Mouse (Mus musculus) telencephalon, adult 2 months (tissue): ENCODE measurements around the gene Emsy.
A peak's percentile ranks its signal among the peaks of the same experiment; 100 is the strongest.

Source experiments
- DNase-seq: peaks from one replicate; pipeline ENCODE4 v3.0.0-alpha.2; 2011; ENCODE audit warnings: low read depth, low spot score

The Emsy gene

GRCm38 (mm10) chr7:98577461-98577860 lies 79.1 kb downstream of the Emsy start:
- no peak for DNase-seq

- no peak for DNase-seq
Measured at GRCm38 (mm10) chr7:98575651-98576239, 80.8 kb downstream of the Emsy start.

- no peak for DNase-seq
Measured at GRCm38 (mm10) chr7:98574771-98575191, 81.8 kb downstream of the Emsy start.

GRCm38 (mm10) chr7:98574271-98574670 lies 82.3 kb downstream of the Emsy start:
- DNase-seq: no peak

- peak; percentile 34 for DNase-seq
Measured at GRCm38 (mm10) chr7:98573231-98573781, 83.3 kb downstream of the Emsy start.

- no peak for DNase-seq
Measured at GRCm38 (mm10) chr7:98572223-98572868, 84.2 kb downstream of the Emsy start.

GRCm38 (mm10) chr7:98570824-98571505 lies 85.6 kb downstream of the Emsy start:
- no peak for DNase-seq

GRCm38 (mm10) chr7:98567056-98567455 lies 89.5 kb downstream of the Emsy start:
- DNase-seq: no peak

- no peak for DNase-seq
Measured at GRCm38 (mm10) chr7:98564607-98565364, 91.8 kb downstream of the Emsy start.

GRCm38 (mm10) chr7:98563991-98564390 lies 92.6 kb downstream of the Emsy start:
- DNase-seq: no peak

- no peak for DNase-seq
Measured at GRCm38 (mm10) chr7:98562966-98563365, 93.6 kb downstream of the Emsy start.

- no peak for DNase-seq
Measured at GRCm38 (mm10) chr7:98562186-98562585, 94.4 kb downstream of the Emsy start.

- DNase-seq: no peak
Measured at GRCm38 (mm10) chr7:98561556-98562164, 94.9 kb downstream of the Emsy start.

GRCm38 (mm10) chr7:98558128-98558921 lies 98.3 kb downstream of the Emsy start:
- no peak for DNase-seq

GRCm38 (mm10) chr7:98556767-98557394 lies 99.7 kb downstream of the Emsy start:
- no peak for DNase-seq

- no peak for DNase-seq
Measured at GRCm38 (mm10) chr7:98551041-98551440, 105.5 kb downstream of the Emsy start.

GRCm38 (mm10) chr7:98550596-98550995 lies 106.0 kb downstream of the Emsy start:
- no peak for DNase-seq

GRCm38 (mm10) chr7:98548839-98549238 lies 107.7 kb downstream of the Emsy start:
- no peak for DNase-seq

GRCm38 (mm10) chr7:98544556-98544955 lies 112.0 kb downstream of the Emsy start:
- DNase-seq: no peak

- no peak for DNase-seq
Measured at GRCm38 (mm10) chr7:98543853-98544370, 112.7 kb downstream of the Emsy start.
